Mouse (Mus musculus) forebrain, embryonic 12.5 days (tissue): ENCODE results near the gene Cuedc2. TPM values are rescaled to one million over a fixed set of nuclear protein-coding genes. Genes with fewer than 3 reads are reported as not detected.

ENCODE experiments used
- ATAC-seq: fragments of 200-750 bp; cut with Nextera tagmentation; 2 replicates; pipeline ENCODE4 v1.8.0; 2017; ENCODE audit warnings: moderate TSS enrichment; ENCODE audit not compliant: low FRiP score
- H3K27ac ChIP-seq: fragments of 300-500 bp; sonication (generic); 2 replicates; pipeline ENCODE4 v1.5.1; 2016; ENCODE audit warnings: mild to moderate bottlenecking
- H3K27me3 ChIP-seq: fragments of 300-500 bp; sonication (generic); 2 replicates; pipeline ENCODE4 v1.6.1; 2016; ENCODE audit warnings: mild to moderate bottlenecking
- H3K36me3 ChIP-seq: fragments of 300-500 bp; sonication (generic); replicated peaks from 2 replicates; pipeline ENCODE4 v1.6.1; 2016; ENCODE audit warnings: mild to moderate bottlenecking
- H3K4me1 ChIP-seq: fragments of 300-500 bp; sonication (generic); 2 replicates; pipeline ENCODE4 v1.6.1; 2016
- H3K4me2 ChIP-seq: fragments of 300-500 bp; sonication (generic); 2 replicates; pipeline ENCODE4 v1.6.1; 2016; ENCODE audit warnings: mild to moderate bottlenecking, moderate library complexity
- H3K4me3 ChIP-seq: fragments of 300-500 bp; sonication (generic); replicated peaks from 2 replicates; pipeline ENCODE4 v1.5.1; 2016; ENCODE audit warnings: mild to moderate bottlenecking
- H3K9ac ChIP-seq: fragments of 300-500 bp; sonication (generic); 2 replicates; pipeline ENCODE4 v1.6.1; 2016; ENCODE audit warnings: mild to moderate bottlenecking
- H3K9me3 ChIP-seq: fragments of 300-500 bp; sonication (generic); 2 replicates; pipeline ENCODE4 v1.6.1; 2016
- WGBS: fragments of 180-500 bp; shearing (Covaris S2); methylation state at CpG from one replicate; pipeline ENCODE4 v1.1.7; 2016; 5-methylcytosine and 5-hydroxymethylcytosine counted together
- microRNA counts: library from miRNA; unstranded; fragments of <30 nt; microRNA quantifications from one replicate; lab custom pipeline; 2017
- microRNA-seq: library from miRNA; unstranded; fragments of <30 nt; microRNA quantifications from one replicate; pipeline ENCODE4, GENCODE M21; 2017
- polyA plus RNA-seq: library from polyadenylated mRNA; unstranded; fragments of >200 nt; fragmentation: Nextera tagmentation; extraction: Ambion mirVana; gene quantifications from 2 replicates; pipeline ENCODE4 v1.2.1, GENCODE M21; 2016

Cuedc2 gene
- polyA plus RNA-seq, 1 experiment from 2014 or later: 226 TPM

DNA sequence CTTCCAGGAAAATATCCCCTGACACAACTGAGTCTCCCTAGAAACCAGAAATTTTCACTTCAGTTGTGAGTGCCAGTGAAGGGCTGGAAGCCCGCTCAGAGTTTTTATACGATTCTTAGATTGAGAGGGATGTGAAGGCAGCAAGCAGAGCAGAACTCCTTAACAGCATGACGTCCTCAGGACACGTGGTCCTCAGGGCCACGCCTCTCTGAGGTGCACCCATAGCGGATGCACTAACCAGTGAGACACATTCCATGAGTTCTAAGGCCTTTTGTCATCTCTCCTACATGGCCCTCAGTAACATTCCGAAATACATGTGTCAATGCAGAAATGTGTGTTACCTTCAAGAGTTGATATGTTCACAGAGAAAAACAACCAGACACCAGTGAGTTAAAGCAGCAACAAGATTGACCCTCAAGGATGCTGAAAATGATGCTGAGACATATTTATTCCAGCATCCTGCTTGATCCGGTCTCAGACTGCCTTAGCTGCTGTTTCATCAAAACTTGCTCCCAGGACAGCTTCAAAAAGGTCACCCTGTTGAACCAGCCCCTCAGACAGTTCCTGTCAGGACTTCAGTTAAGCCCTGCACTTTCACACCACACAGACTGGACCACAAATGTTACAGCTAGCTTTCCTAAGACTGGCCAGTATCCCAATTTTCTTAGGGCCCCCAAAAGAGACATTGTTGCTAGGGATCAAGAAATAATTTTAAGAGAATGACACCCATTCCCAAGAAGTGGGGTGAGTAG lies 38.0 kb downstream of the Cuedc2 start:
- Histone ChIP-seq H3K4me3 (no peak overlapping the region), H3K9ac (no peak overlapping the region), H3K27ac (no peak overlapping the region), H3K9me3 (no peaks in the 10 kb centered on the region), H3K4me1 (peaks cover 16% of the 10 kb centered on the region), H3K36me3 (no peaks in the 10 kb centered on the region), H3K4me2 (no peak overlapping the region), H3K27me3 (peaks cover 17% of the 10 kb centered on the region)
- 41% methylated on average over 8 of the region's 8 CpGs for WGBS
- no peak for ATAC-seq

DNA sequence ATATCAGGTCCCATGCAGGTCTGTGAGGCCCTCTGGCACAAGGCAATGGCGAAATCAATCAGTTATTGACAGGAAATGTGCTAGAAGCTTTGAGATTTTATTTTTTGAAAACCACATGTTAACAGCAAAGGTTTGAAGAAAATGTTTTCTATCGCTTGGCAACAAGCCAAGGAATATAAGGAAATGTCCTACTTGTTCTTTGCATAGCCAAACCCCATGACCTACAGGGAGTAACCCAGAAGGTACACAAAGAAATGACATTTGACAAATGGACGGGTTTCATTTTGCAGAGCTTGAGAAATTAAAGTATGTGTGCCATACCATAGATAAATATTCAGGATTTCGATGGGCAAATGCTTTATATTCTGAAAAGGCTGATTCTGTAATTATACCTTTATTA lies 41.6 kb downstream of the Cuedc2 start:
- 75% methylated on average over 4 of the region's 4 CpGs for WGBS
- Histone ChIP-seq H3K9ac (no peak overlapping the region), H3K4me1 (no peaks in the 10 kb centered on the region), H3K4me3 (no peak overlapping the region), H3K36me3 (no peaks in the 10 kb centered on the region), H3K4me2 (no peak overlapping the region), H3K27me3 (peaks cover 11% of the 10 kb centered on the region; the same call in 1 of the 2 replicates), H3K9me3 (no peaks in the 10 kb centered on the region), H3K27ac (no peak overlapping the region)
- ATAC-seq: no peak

DNA sequence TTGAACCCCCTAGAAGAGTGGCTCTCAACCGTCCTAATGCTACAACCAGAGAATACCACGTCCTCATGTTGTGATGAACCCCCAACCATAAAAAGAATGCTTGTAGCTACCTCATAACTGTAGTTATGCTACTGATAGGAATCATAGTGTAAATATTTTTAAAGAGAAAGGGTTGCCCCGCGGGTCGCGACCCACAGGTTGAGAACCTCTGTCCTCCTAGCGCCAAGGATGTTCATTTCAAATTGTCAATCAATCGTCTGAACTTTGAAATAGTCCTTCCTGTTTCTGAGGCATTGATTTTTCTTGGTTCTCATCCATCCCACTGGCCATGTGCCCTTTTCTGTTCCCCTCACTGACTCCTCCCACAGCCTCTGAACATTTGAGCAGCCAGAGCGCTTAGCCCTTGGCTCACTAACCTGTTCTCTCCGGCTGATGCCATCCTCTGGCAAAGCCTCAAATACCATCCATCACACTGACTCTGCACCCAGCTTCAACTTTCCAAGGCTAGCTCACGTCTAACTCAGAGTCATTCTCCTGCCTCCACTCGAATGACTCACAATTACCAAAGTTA lies 47.9 kb downstream of the Cuedc2 start:
- H3K27ac ChIP-seq: no peak overlapping the region
- 72% methylated on average over 12 of the region's 12 CpGs for WGBS
- H3K4me1 ChIP-seq: no peaks in the 10 kb centered on the region
- H3K4me2 ChIP-seq: no peak overlapping the region
- H3K4me3 ChIP-seq: no peak overlapping the region
- ATAC-seq: no peak
- no peak overlapping the region for H3K9ac ChIP-seq
- H3K27me3 ChIP-seq: peaks cover 8% of the 10 kb centered on the region; the same call in 1 of the 2 replicates
- H3K36me3 ChIP-seq: peaks cover 21% of the 10 kb centered on the region
- H3K9me3 ChIP-seq: no peaks in the 10 kb centered on the region

DNA sequence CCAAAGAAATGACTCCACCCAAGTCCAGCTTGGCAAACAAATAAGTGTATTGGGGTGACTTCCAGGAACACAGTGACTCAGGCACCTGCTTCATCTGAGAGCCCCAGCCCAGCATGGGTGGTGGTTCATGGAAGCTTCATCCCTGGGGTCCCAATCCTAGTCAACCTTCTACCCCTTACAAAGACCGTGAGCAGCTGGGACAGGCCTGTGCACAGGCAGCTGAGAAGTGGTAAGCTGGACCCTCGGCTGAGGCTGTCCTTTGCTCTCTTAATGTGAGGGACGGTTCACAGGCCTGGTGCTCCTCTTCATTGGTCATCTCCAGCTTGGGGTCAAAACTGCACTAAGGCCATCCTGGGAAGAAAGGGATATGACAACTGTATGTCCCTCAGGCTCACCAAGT lies 50.9 kb downstream of the Cuedc2 start:
- Histone ChIP-seq H3K36me3 (peaks cover 50% of the 10 kb centered on the region), H3K4me2 (no peak overlapping the region), H3K4me1 (no peaks in the 10 kb centered on the region), H3K9me3 (no peaks in the 10 kb centered on the region), H3K27me3 (0 out of 2 replicates have a peak, but pooled peaks cover 3% of the 10 kb centered on the region), H3K9ac (no peak overlapping the region), H3K27ac (no peak overlapping the region), H3K4me3 (no peak overlapping the region)
- 88% methylated on average over 3 of the region's 3 CpGs for WGBS
- no peak for ATAC-seq

GRCm38 (mm10) chr19:46286926-46287325 lies 51.6 kb downstream of the Cuedc2 start:
- WGBS: 87% methylated on average over 3 of the region's 3 CpGs
- H3K27me3 ChIP-seq: 0 out of 2 replicates have a peak, but pooled peaks cover 3% of the 10 kb centered on the region
- ATAC-seq: no peak
- H3K4me1 ChIP-seq: no peaks in the 10 kb centered on the region
- no peak overlapping the region for H3K4me2 ChIP-seq
- no peaks in the 10 kb centered on the region for H3K9me3 ChIP-seq
- H3K4me3 ChIP-seq: no peak overlapping the region
- no peak overlapping the region for H3K27ac ChIP-seq
- peaks cover 57% of the 10 kb centered on the region for H3K36me3 ChIP-seq
- no peak overlapping the region for H3K9ac ChIP-seq

DNA sequence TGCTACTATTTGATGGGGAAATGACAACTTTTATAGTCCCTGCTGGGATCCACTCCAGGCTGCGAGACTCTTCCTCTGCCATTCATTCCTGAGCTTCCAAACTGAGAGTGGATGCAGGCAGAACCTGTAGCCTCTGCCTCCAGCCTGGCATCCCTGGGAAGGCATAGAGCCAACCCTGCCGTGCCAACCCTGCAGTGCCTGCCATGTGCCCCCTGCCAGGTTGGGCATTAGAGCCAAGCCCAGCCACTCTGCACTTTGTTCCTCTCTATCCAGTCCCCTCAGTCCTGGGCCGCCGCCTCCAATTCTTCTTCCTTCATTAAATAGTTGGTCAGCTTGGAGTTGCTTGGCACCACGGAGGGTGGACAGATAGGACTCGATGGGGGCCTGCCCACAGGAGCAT lies 52.5 kb downstream of the Cuedc2 start:
- peaks cover 65% of the 10 kb centered on the region for H3K36me3 ChIP-seq
- H3K27ac ChIP-seq: no peak overlapping the region
- H3K27me3 ChIP-seq: 0 out of 2 replicates have a peak, but pooled peaks cover 3% of the 10 kb centered on the region

GRCm38 (mm10) chr19:46285631-46286030 lies 52.9 kb downstream of the Cuedc2 start:
- Histone ChIP-seq H3K36me3 (peaks cover 69% of the 10 kb centered on the region), H3K4me2 (no peak overlapping the region), H3K27ac (no peak overlapping the region), H3K4me1 (no peaks in the 10 kb centered on the region), H3K27me3 (no peaks in the 10 kb centered on the region), H3K4me3 (no peak overlapping the region), H3K9ac (no peak overlapping the region), H3K9me3 (no peaks in the 10 kb centered on the region)
- WGBS: 85% methylated on average over 7 of the region's 7 CpGs
- ATAC-seq: no peak

More for the DNA sequence above, 52.5 kb downstream of the Cuedc2 start:
- H3K4me1 ChIP-seq: no peaks in the 10 kb centered on the region
- H3K4me3 ChIP-seq: no peak overlapping the region
- ATAC-seq: no peak
- no peak overlapping the region for H3K4me2 ChIP-seq
- H3K9me3 ChIP-seq: no peaks in the 10 kb centered on the region
- no peak overlapping the region for H3K9ac ChIP-seq
- 94% methylated on average over 6 of the region's 6 CpGs for WGBS

DNA sequence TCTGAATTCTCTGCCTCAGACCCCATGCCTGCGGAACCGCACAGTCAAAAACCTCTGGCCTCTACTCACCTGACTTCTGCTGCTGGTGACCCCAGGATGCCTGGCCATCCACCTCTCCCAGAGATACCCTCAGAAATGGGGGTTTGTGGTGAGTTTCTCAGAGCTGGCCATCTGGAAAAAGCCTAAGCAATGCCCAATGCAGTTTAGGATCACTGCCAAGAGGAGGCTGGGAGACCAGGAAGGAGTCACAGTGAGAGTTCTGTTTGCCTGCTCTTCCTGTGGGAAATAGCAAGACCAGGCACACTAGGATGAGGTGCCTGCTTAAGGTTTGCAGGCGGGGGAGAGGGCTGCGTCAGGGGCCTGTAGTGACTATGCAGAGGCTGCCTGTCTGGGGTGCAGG lies 53.8 kb downstream of the Cuedc2 start:
- H3K27me3 ChIP-seq: no peaks in the 10 kb centered on the region
- H3K4me2 ChIP-seq: no peak overlapping the region
- no peak overlapping the region for H3K4me3 ChIP-seq
- no peaks in the 10 kb centered on the region for H3K4me1 ChIP-seq
- no peak overlapping the region for H3K27ac ChIP-seq
- H3K9me3 ChIP-seq: no peaks in the 10 kb centered on the region
- WGBS: 94% methylated on average over 4 of the region's 4 CpGs
- peaks cover 78% of the 10 kb centered on the region for H3K36me3 ChIP-seq
- no peak overlapping the region for H3K9ac ChIP-seq
- ATAC-seq: no peak

GRCm38 (mm10) chr19:46282081-46282849 lies 56.2 kb downstream of the Cuedc2 start:
- no peaks in the 10 kb centered on the region for H3K27me3 ChIP-seq
- H3K4me2 ChIP-seq: no peak overlapping the region
- ATAC-seq: no peak
- H3K4me1 ChIP-seq: no peaks in the 10 kb centered on the region
- H3K9ac ChIP-seq: no peak overlapping the region
- no peaks in the 10 kb centered on the region for H3K9me3 ChIP-seq
- no peak overlapping the region for H3K27ac ChIP-seq
- no peak overlapping the region for H3K4me3 ChIP-seq
- WGBS: 94% methylated on average over 11 of the region's 11 CpGs
- peaks cover 89% of the 10 kb centered on the region for H3K36me3 ChIP-seq

MicroRNA genes within 50 kb of the gene (microRNA counts, 519-probe panel; counts per million panel counts)
- microRNA mmu-miR-146b (lab: Ali Mortazavi, UCI): not detected

Small RNA genes within 50 kb of the gene (microRNA-seq; reads per million reads assigned to microRNA genes)
- gene Mir146b: 0.73 reads per million

Other genes starting within 250 kb of the Cuedc2 start
- not detected in 2 replicates for gene Elovl3, start 206.8 kb downstream of the Cuedc2 start, polyA plus RNA-seq
- gene Pitx3, start 190.4 kb downstream of the Cuedc2 start, polyA plus RNA-seq: 0.24 TPM in 1 of 2 replicates, not detected in the other
- gene Gbf1, start 186.2 kb downstream of the Cuedc2 start, polyA plus RNA-seq: 59.9 and 64.0 TPM in 2 replicates
- gene Nfkb2, start 34.4 kb downstream of the Cuedc2 start, polyA plus RNA-seq: 2.5 and 2.9 TPM in 2 replicates
- 23.1 and 25.4 TPM in 2 replicates for gene Psd, start 11.5 kb downstream of the Cuedc2 start, polyA plus RNA-seq
- 23.5 and 24.5 TPM in 2 replicates for gene Fbxl15, start 10.5 kb downstream of the Cuedc2 start, polyA plus RNA-seq
- gene Mfsd13a, start 2.4 kb upstream of the Cuedc2 start, polyA plus RNA-seq: 8.8 and 9.3 TPM in 2 replicates
- 1.4 and 1.8 TPM in 2 replicates for gene 2310034G01Rik, start 11.6 kb upstream of the Cuedc2 start, polyA plus RNA-seq
- gene Actr1a, start 57.0 kb upstream of the Cuedc2 start, polyA plus RNA-seq: 241 and 254 TPM in 2 replicates
- gene Sufu, start 58.2 kb upstream of the Cuedc2 start, polyA plus RNA-seq: 38.7 and 44.1 TPM in 2 replicates
- 33.9 and 35.1 TPM in 2 replicates for gene Trim8, start 163.0 kb upstream of the Cuedc2 start, polyA plus RNA-seq
- 216 and 224 TPM in 2 replicates for gene Arl3, start 234.5 kb upstream of the Cuedc2 start, polyA plus RNA-seq
- 12.2 and 14.6 TPM in 2 replicates for gene Sfxn2, start 234.7 kb upstream of the Cuedc2 start, polyA plus RNA-seq